Comparison of ENCODE assay signal across 9 mouse cellular contexts in the genomic region with DNA sequence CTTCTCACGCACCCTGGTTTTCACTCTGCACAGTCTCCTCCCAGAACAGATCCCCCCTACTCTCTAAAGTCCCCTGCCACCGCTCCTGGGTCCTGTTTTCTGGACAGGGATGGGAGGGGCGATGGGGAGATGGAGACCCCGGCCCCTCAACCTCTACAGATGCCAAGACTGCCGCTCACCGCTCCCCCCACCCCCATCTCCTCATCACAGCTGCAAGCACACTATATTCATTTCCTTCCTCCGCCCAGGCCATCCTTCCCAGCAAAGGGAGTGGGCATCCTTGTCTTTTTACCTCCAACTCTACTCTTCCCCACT. TPM values are rescaled to one million over a fixed set of nuclear protein-coding genes. Genes with fewer than 3 reads are reported as not detected.
DNase-seq lines count a peak whose midpoint lies in the region; ATAC-seq and TF ChIP-seq lines count a peak whose summit lies in the region.
"Had no signal": no experiment of that assay in that cellular context is flagged by ENCODE, and none has a peak within 500 bp of the region (broad histone marks: within the 10 kb centered on the region; RNA-seq: fewer than 3 reads in every experiment).

No protein-coding gene starts in this region.

- H3K4me1 ChIP-seq in heart, adult 2 months (ENCODE audit: control insufficient read depth, insufficient read depth, low read length), result peaks cover 17% of the 10 kb centered on the region
- peaks cover 18% of the 10 kb centered on the region for H3K4me1 ChIP-seq in liver, adult 2 months (ENCODE audit: control insufficient read depth, insufficient read depth, low read length)
- H3K4me1 ChIP-seq in liver, embryonic 12.5 days, result peaks cover 47% of the 10 kb centered on the region
- H3K4me1 ChIP-seq in forebrain, embryonic 13.5 days, result peaks cover 57% of the 10 kb centered on the region
- peaks cover 56% of the 10 kb centered on the region for H3K4me1 ChIP-seq in neural tube, embryonic 12.5 days

- peak overlapping the region; percentile 99 for H3K27ac ChIP-seq in heart, adult 2 months
- peak overlapping the region; percentile 54 for H3K27ac ChIP-seq in liver, adult 2 months (replicated peaks; ENCODE audit: insufficient read depth, low read depth, low read length)
- H3K27ac ChIP-seq in liver, embryonic 12.5 days, result no peak overlapping the region
- H3K27ac ChIP-seq in forebrain, embryonic 13.5 days, result peak overlapping the region; percentile 51; the same call in 1 of the 2 replicates
- no peak overlapping the region for H3K27ac ChIP-seq in neural tube, embryonic 12.5 days

- intact Hi-C loops in heart, adult 2 months (cut with DNase I), result no loop called here
- intact Hi-C loops in left cerebral cortex, postnatal 36 days (cut with DNase I), result no loop called here

- TF ChIP-seq CTCF in heart, adult 2 months (IDR thresholded peaks at IDR 0.05), result no peak
- TF ChIP-seq CTCF in liver, adult 2 months (IDR thresholded peaks at IDR 0.05; ENCODE audit: low read depth, low read length), result no peak

- TF ChIP-seq EP300 in heart, adult 2 months (IDR thresholded peaks at IDR 0.05; ENCODE audit: insufficient read depth, low read depth, low read length), result no peak

- no peak overlapping the region for H3K4me3 ChIP-seq in heart, adult 2 months
- H3K4me3 ChIP-seq in liver, adult 2 months (ENCODE audit: insufficient read depth, low read depth, low read length), result no peak overlapping the region
- H3K4me3 ChIP-seq in liver, embryonic 12.5 days, result no peak overlapping the region
- H3K4me3 ChIP-seq in forebrain, embryonic 13.5 days, result no peak overlapping the region
- H3K4me3 ChIP-seq in neural tube, embryonic 12.5 days, result no peak overlapping the region

- no peak for DNase-seq in heart, adult 2 months
- no peak for DNase-seq in heart, postnatal 4 days
- DNase-seq in liver, adult 2 months (ENCODE audit: extremely low read depth, low read depth, low spot score), result no peak
- DNase-seq in left cerebral cortex, postnatal 36 days (ENCODE audit: low spot score in 2 of 2), result no peak
- DNase-seq: liver, embryonic 13.5 days had no signal

- no peaks in the 10 kb centered on the region for H3K27me3 ChIP-seq in heart, adult 2 months (ENCODE audit: control insufficient read depth, insufficient read depth, low read length)
- H3K27me3 ChIP-seq in liver, adult 2 months (ENCODE audit: control insufficient read depth, insufficient read depth, low read length), result peaks cover 10% of the 10 kb centered on the region; the same call in 1 of the 2 replicates
- peaks cover 82% of the 10 kb centered on the region for H3K27me3 ChIP-seq in liver, embryonic 12.5 days (replicated peaks)
- peaks cover 47% of the 10 kb centered on the region for H3K27me3 ChIP-seq in forebrain, embryonic 13.5 days
- H3K27me3 ChIP-seq in neural tube, embryonic 12.5 days (replicated peaks), result peaks cover 56% of the 10 kb centered on the region

- no peaks in the 10 kb centered on the region for H3K36me3 ChIP-seq in heart, adult 2 months (ENCODE audit: control insufficient read depth, insufficient read depth, low read length)
- H3K36me3 ChIP-seq in liver, adult 2 months (ENCODE audit: control insufficient read depth, insufficient read depth, low read length), result no peaks in the 10 kb centered on the region
- H3K36me3 ChIP-seq in liver, embryonic 12.5 days, result no peaks in the 10 kb centered on the region
- H3K36me3 ChIP-seq in forebrain, embryonic 13.5 days (ENCODE audit: poor library complexity, severe bottlenecking), result no peaks in the 10 kb centered on the region
- no peaks in the 10 kb centered on the region for H3K36me3 ChIP-seq in neural tube, embryonic 12.5 days
- H3K36me3 ChIP-seq: liver, embryonic 13.5 days had no signal

- no peak overlapping the region for H3K4me2 ChIP-seq in liver, embryonic 12.5 days
- 0 out of 2 replicates have a peak overlapping the region, but pooled peaks have one; percentile 70 for H3K4me2 ChIP-seq in forebrain, embryonic 13.5 days
- peak overlapping the region; percentile 75 for H3K4me2 ChIP-seq in neural tube, embryonic 12.5 days (replicated peaks)

- no peaks in the 10 kb centered on the region for H3K79me2 ChIP-seq in heart, adult 2 months (replicated peaks; ENCODE audit: control insufficient read depth, insufficient read depth, low read length)
- no peaks in the 10 kb centered on the region; the same call in 1 of the 2 replicates for H3K79me2 ChIP-seq in liver, adult 2 months (ENCODE audit: control insufficient read depth, insufficient read depth, low read length)

- no peaks in the 10 kb centered on the region for H3K9me3 ChIP-seq in liver, embryonic 12.5 days (replicated peaks)
- no peaks in the 10 kb centered on the region for H3K9me3 ChIP-seq in forebrain, embryonic 13.5 days (replicated peaks)
- H3K9me3 ChIP-seq in neural tube, embryonic 12.5 days, result no peaks in the 10 kb centered on the region
- H3K9me3 ChIP-seq: liver, embryonic 13.5 days had no signal

- no peak overlapping the region for H3K9ac ChIP-seq in heart, adult 2 months (ENCODE audit: low read depth, low read length)
- no peak overlapping the region for H3K9ac ChIP-seq in liver, adult 2 months (ENCODE audit: low read depth, low read length)
- H3K9ac ChIP-seq in liver, embryonic 12.5 days, result no peak overlapping the region
- no peak overlapping the region for H3K9ac ChIP-seq in forebrain, embryonic 13.5 days
- no peak overlapping the region for H3K9ac ChIP-seq in neural tube, embryonic 12.5 days
- H3K9ac ChIP-seq: liver, embryonic 13.5 days had no signal

- no peak for ATAC-seq in liver, embryonic 12.5 days
- ATAC-seq in forebrain, embryonic 13.5 days, result no peak
- no peak for ATAC-seq in neural tube, embryonic 12.5 days (ENCODE audit: low FRiP score, low read depth)
- no peak for ATAC-seq in frontal cortex, adult (ENCODE audit: low TSS enrichment)

- no peak for TF ChIP-seq POLR2A in heart, adult 2 months (IDR thresholded peaks at IDR 0.05; ENCODE audit: insufficient read depth, low read depth, low read length)
- TF ChIP-seq POLR2A in liver, adult 2 months (IDR thresholded peaks at IDR 0.05; ENCODE audit: extremely low read depth, insufficient read depth, low read length), result no peak

- WGBS in heart, adult 2 months, result 40% methylated on average over 7 of the region's 7 CpGs
- 52% methylated on average over 7 of the region's 7 CpGs for WGBS in liver, adult 2 months
- 32% methylated on average over 7 of the region's 7 CpGs for WGBS in liver, embryonic 12.5 days (ENCODE audit: insufficient replicate concordance)
- WGBS in forebrain, embryonic 13.5 days, result 35% methylated on average over 7 of the region's 7 CpGs
- 50% methylated on average over 7 of the region's 7 CpGs for WGBS in neural tube, embryonic 12.5 days

RNA-seq across cellular contexts. Expression of a gene that starts 3.0 kb away (rescaled TPM):
- total RNA-seq in heart, adult 2 months (2021), result 10 to 100 TPM; 31.6 to 32.5 TPM
- polyA plus RNA-seq in heart, adult 2 months (2012; rRNA removed), result 49.8 and 70.9 TPM in 2 replicates
- 100 to 1,000 TPM; 204 to 213 TPM for total RNA-seq in heart, postnatal 4 days (2021)
- 3.6 and 6.7 TPM in 2 replicates for total RNA-seq in liver, adult 2 months (2014; rRNA removed)
- polyA plus RNA-seq in liver, adult 2 months (2012; rRNA removed), result 4.2 and 4.5 TPM in 2 replicates
- polyA plus RNA-seq in liver, embryonic 12.5 days (2016; fragmentation: Nextera tagmentation; extraction: Ambion mirVana), result 6.1 and 6.3 TPM in 2 replicates
- polyA plus RNA-seq in forebrain, embryonic 13.5 days (2015; fragmentation: Nextera tagmentation; extraction: Ambion mirVana), result 15.6 and 16.7 TPM in 2 replicates
- polyA plus RNA-seq in neural tube, embryonic 12.5 days (2016; fragmentation: Nextera tagmentation; extraction: Ambion mirVana), result 19.2 and 19.4 TPM in 2 replicates
- total RNA-seq in left cerebral cortex, postnatal 36 days (2021), result 10 to 100 TPM; 14.9 to 18.4 TPM

RNA-seq across cellular contexts. Expression of a gene that starts 17.9 kb away (rescaled TPM):
- total RNA-seq in heart, adult 2 months (2021), result 1 to 10 TPM; 6.5 to 6.7 TPM
- 7.3 and 10.4 TPM in 2 replicates for polyA plus RNA-seq in heart, adult 2 months (2012; rRNA removed)
- 10 to 100 TPM; 22.3 to 24.7 TPM for total RNA-seq in heart, postnatal 4 days (2021)
- total RNA-seq in liver, adult 2 months (2014; rRNA removed), result 3.1 and 5.0 TPM in 2 replicates
- polyA plus RNA-seq in liver, adult 2 months (2012; rRNA removed), result 16.7 and 19.0 TPM in 2 replicates
- polyA plus RNA-seq in liver, embryonic 12.5 days (2016; fragmentation: Nextera tagmentation; extraction: Ambion mirVana), result 57.6 and 58.7 TPM in 2 replicates
- polyA plus RNA-seq in forebrain, embryonic 13.5 days (2015; fragmentation: Nextera tagmentation; extraction: Ambion mirVana), result 45.7 and 50.1 TPM in 2 replicates
- polyA plus RNA-seq in neural tube, embryonic 12.5 days (2016; fragmentation: Nextera tagmentation; extraction: Ambion mirVana), result 57.4 and 59.2 TPM in 2 replicates
- total RNA-seq in left cerebral cortex, postnatal 36 days (2021), result 10 to 100 TPM; 29.2 to 35.7 TPM

RNA-seq across cellular contexts. Expression of a gene that starts 17.9 kb away (rescaled TPM):
- total RNA-seq in heart, adult 2 months (2021), result under 1 TPM; 0.21 to 0.23 TPM
- polyA plus RNA-seq in heart, adult 2 months (2012; rRNA removed), result not detected in 2 replicates
- total RNA-seq in heart, postnatal 4 days (2021), result not detected
- total RNA-seq in liver, adult 2 months (2014; rRNA removed), result 0.09 TPM in 1 of 2 replicates, not detected in the other
- not detected in 2 replicates for polyA plus RNA-seq in liver, adult 2 months (2012; rRNA removed)
- not detected in 2 replicates for polyA plus RNA-seq in liver, embryonic 12.5 days (2016; fragmentation: Nextera tagmentation; extraction: Ambion mirVana)
- 0.19 TPM in 1 of 2 replicates, not detected in the other for polyA plus RNA-seq in forebrain, embryonic 13.5 days (2015; fragmentation: Nextera tagmentation; extraction: Ambion mirVana)
- polyA plus RNA-seq in neural tube, embryonic 12.5 days (2016; fragmentation: Nextera tagmentation; extraction: Ambion mirVana), result 0.18 and 0.51 TPM in 2 replicates
- total RNA-seq in left cerebral cortex, postnatal 36 days (2021), result 1 to 10 TPM in 1 of 2 experiments, not detected in 1; 1.0 TPM
- polyA plus RNA-seq: liver, embryonic 13.5 days had no signal

RNA-seq across cellular contexts. Expression of a gene that starts 24.2 kb away (rescaled TPM):
- 1 to 10 TPM; 4.8 to 7.6 TPM for total RNA-seq in heart, adult 2 months (2021)
- polyA plus RNA-seq in heart, adult 2 months (2012; rRNA removed), result 9.4 and 13.8 TPM in 2 replicates
- 1 to 10 TPM; 8.5 to 9.7 TPM for total RNA-seq in heart, postnatal 4 days (2021)
- 2.7 and 3.0 TPM in 2 replicates for total RNA-seq in liver, adult 2 months (2014; rRNA removed)
- polyA plus RNA-seq in liver, adult 2 months (2012; rRNA removed), result 5.6 and 5.7 TPM in 2 replicates
- polyA plus RNA-seq in liver, embryonic 12.5 days (2016; fragmentation: Nextera tagmentation; extraction: Ambion mirVana), result 0.23 and 0.28 TPM in 2 replicates
- 1.0 and 1.2 TPM in 2 replicates for polyA plus RNA-seq in forebrain, embryonic 13.5 days (2015; fragmentation: Nextera tagmentation; extraction: Ambion mirVana)
- 0.43 and 0.74 TPM in 2 replicates for polyA plus RNA-seq in neural tube, embryonic 12.5 days (2016; fragmentation: Nextera tagmentation; extraction: Ambion mirVana)
- 10 to 100 TPM; 15.1 to 19.3 TPM for total RNA-seq in left cerebral cortex, postnatal 36 days (2021)

RNA-seq across cellular contexts. Expression of a gene that starts 29.7 kb away (rescaled TPM):
- total RNA-seq in heart, adult 2 months (2021), result under 1 TPM in 1 of 2 experiments, not detected in 1; 0.05 TPM
- polyA plus RNA-seq in heart, adult 2 months (2012; rRNA removed), result 0.04 and 0.12 TPM in 2 replicates
- not detected for total RNA-seq in heart, postnatal 4 days (2021)
- total RNA-seq in liver, adult 2 months (2014; rRNA removed), result under 0.01 TPM in 1 of 2 replicates, not detected in the other
- not detected in 2 replicates for polyA plus RNA-seq in liver, adult 2 months (2012; rRNA removed)
- polyA plus RNA-seq in liver, embryonic 12.5 days (2016; fragmentation: Nextera tagmentation; extraction: Ambion mirVana), result 0.11 TPM in 1 of 2 replicates, not detected in the other
- polyA plus RNA-seq in forebrain, embryonic 13.5 days (2015; fragmentation: Nextera tagmentation; extraction: Ambion mirVana), result 0.06 and 0.23 TPM in 2 replicates
- polyA plus RNA-seq in neural tube, embryonic 12.5 days (2016; fragmentation: Nextera tagmentation; extraction: Ambion mirVana), result 0.18 TPM in 1 of 2 replicates, not detected in the other
- total RNA-seq in left cerebral cortex, postnatal 36 days (2021), result under 1 TPM in 1 of 2 experiments, not detected in 1; 0.22 TPM
- polyA plus RNA-seq: liver, embryonic 13.5 days had no signal

Comparison
In these comparisons a context has a peak if more than half of its experiments do, and no peak if none do; other contexts are left out.
1. H3K27ac ChIP-seq: peak in heart, adult 2 months (single experiment), liver, adult 2 months (single experiment) and forebrain, embryonic 13.5 days (single experiment); none in liver, embryonic 12.5 days (single experiment) and neural tube, embryonic 12.5 days (single experiment).